Mouse (Mus musculus) c-Kit-positive CD71-positive TER-119-negative erythroid progenitor cells, embryonic 14.5 days (primary cell): ENCODE data around the gene 4921517D22Rik.
A peak's percentile ranks its signal among the peaks of the same experiment; 100 is the strongest.
"Not testable (repeated sequence)": the region's sequence is repeated elsewhere in the genome, so short reads cannot be mapped to it uniquely, and the experiment has no call there.

ENCODE experiments used
- DNase-seq: peaks from one replicate; pipeline ENCODE4 v3.0.0-alpha.2; 2013; ENCODE audit warnings: low read depth

4921517D22Rik gene

GRCm38 (mm10) chr13:59694008-59694407, at the start of gene 4921517D22Rik:
Gene 4921517D22Rik, minus strand, starts transcription at chr13:59694108.
- no peak for DNase-seq

- DNase-seq = no peak
These were observed 47.8 kb upstream of the 4921517D22Rik start for GRCm38 (mm10) chr13:59741697-59742096.

GRCm38 (mm10) chr13:59741096-59741495, 47.2 kb upstream of the 4921517D22Rik start:
- no peak for DNase-seq

- peak; percentile 66 for DNase-seq
These were observed 45.5 kb upstream of the 4921517D22Rik start for GRCm38 (mm10) chr13:59739397-59739796.

GRCm38 (mm10) chr13:59738455-59738854, 44.5 kb upstream of the 4921517D22Rik start:
- peak; percentile 61 for DNase-seq

GRCm38 (mm10) chr13:59735190-59735589, 41.3 kb upstream of the 4921517D22Rik start:
- DNase-seq = peak; percentile 44

- not testable (repeated sequence) for DNase-seq
These were observed 40.4 kb upstream of the 4921517D22Rik start for GRCm38 (mm10) chr13:59734347-59734746.

- no peak for DNase-seq
These were observed 40.0 kb upstream of the 4921517D22Rik start for GRCm38 (mm10) chr13:59733936-59734335.

GRCm38 (mm10) chr13:59731652-59732051, 37.7 kb upstream of the 4921517D22Rik start, which contains the start of gene Spata31d1d:
Gene Spata31d1d, minus strand, starts transcription at chr13:59731752.
- DNase-seq = no peak

- peak; percentile 78 for DNase-seq
These were observed 34.6 kb upstream of the 4921517D22Rik start for GRCm38 (mm10) chr13:59728378-59729093.

- DNase-seq = no peak
These were observed 32.4 kb upstream of the 4921517D22Rik start for GRCm38 (mm10) chr13:59726139-59726867.

GRCm38 (mm10) chr13:59722089-59722488, 28.2 kb upstream of the 4921517D22Rik start:
- not testable (repeated sequence) for DNase-seq

- no peak for DNase-seq
These were observed 25.6 kb upstream of the 4921517D22Rik start for GRCm38 (mm10) chr13:59719475-59719874.

- DNase-seq = not testable (repeated sequence)
These were observed 25.0 kb upstream of the 4921517D22Rik start for GRCm38 (mm10) chr13:59718857-59719440.

- no peak for DNase-seq
These were observed 19.8 kb upstream of the 4921517D22Rik start for GRCm38 (mm10) chr13:59713710-59714109.

GRCm38 (mm10) chr13:59711984-59712383, 18.1 kb upstream of the 4921517D22Rik start, which contains the start of gene Spata31d1b:
Gene Spata31d1b, plus strand, starts transcription at chr13:59712284.
- not testable (repeated sequence) for DNase-seq

GRCm38 (mm10) chr13:59710230-59710629, 16.3 kb upstream of the 4921517D22Rik start, which contains the start of gene Spata31d1a:
Gene Spata31d1a, minus strand, starts transcription at chr13:59710330.
- DNase-seq = no peak

GRCm38 (mm10) chr13:59704562-59704961, 10.7 kb upstream of the 4921517D22Rik start:
- DNase-seq = no peak

- no peak for DNase-seq
These were observed 9.6 kb upstream of the 4921517D22Rik start for GRCm38 (mm10) chr13:59703514-59703913.

- not testable (repeated sequence) for DNase-seq
These were observed 6.2 kb upstream of the 4921517D22Rik start for GRCm38 (mm10) chr13:59700137-59700536.

GRCm38 (mm10) chr13:59699131-59699530, 5.2 kb upstream of the 4921517D22Rik start:
- DNase-seq = no peak

GRCm38 (mm10) chr13:59695781-59696180, 1.9 kb upstream of the 4921517D22Rik start:
- no peak for DNase-seq
